Mouse (Mus musculus): ENCODE measurements around the gene Mrps18b. TPM values are rescaled to one million over a fixed set of nuclear protein-coding genes. Genes with fewer than 3 reads are reported as not detected.

Gene Mrps18b
- polyA plus RNA-seq, 2 experiments, result 51.6 to 74.1 TPM

DNA sequence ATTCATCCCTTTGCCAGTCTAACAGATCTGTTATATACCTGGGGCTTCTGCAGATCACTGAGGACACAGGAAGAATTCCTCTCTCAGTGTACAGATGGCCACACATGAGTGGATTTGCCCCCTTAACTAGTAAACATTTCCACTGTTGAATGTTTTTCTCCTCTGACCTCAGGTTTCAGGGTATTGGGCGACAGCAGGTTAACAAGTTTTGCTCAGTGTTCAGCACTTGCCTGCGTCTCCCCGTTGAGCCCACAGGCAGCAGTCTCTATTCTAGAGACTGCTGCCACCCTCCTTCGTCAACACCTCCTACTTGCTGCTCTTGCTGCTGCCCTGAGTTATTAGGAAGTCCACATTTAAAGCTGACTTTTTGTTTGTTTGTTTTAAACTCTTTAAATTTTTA lies 5.5 kb upstream of the Mrps18b start:
- peaks cover 50% of the 10 kb centered on the region for H3K36me3 ChIP-seq (replicated peaks; ENCODE audit: control insufficient read depth, insufficient read depth, low read depth)
- H3K27me3 ChIP-seq (ENCODE audit: control insufficient read depth, insufficient read depth, low read length), result no peaks in the 10 kb centered on the region
- peaks cover 30 to 37% of the 10 kb centered on the region in 2 experiments for H3K4me1 ChIP-seq (replicated peaks; ENCODE audit: control insufficient read depth in 2 of 2, insufficient read depth in 2 of 2, low read length in 1 of 2)
- DNase-seq (ENCODE audit: low read depth in 3 of 3, low spot score in 3 of 3), result no peak
- ATAC-seq (ENCODE audit: insufficient read depth), result no peak
- 84% methylated on average over 4 of the region's 4 CpGs for WGBS (ENCODE audit: insufficient replicate concordance)
- no peak overlapping the region for H3K9ac ChIP-seq (replicated peaks)
- TF ChIP-seq CTCF (IDR thresholded peaks at IDR 0.05; ENCODE audit: low read depth) (no peak), EP300 (IDR thresholded peaks at IDR 0.05; ENCODE audit: low read depth) (no peak)
- no peaks in the 10 kb centered on the region for H3K9me3 ChIP-seq (ENCODE audit: control insufficient read depth, low read length)
- no peak overlapping the region for H3K27ac ChIP-seq
- H3K4me3 ChIP-seq (ENCODE audit: insufficient read depth in 1 of 2, low read depth in 2 of 2, low read length in 2 of 2), result no peak overlapping the region
- H3K4me2 ChIP-seq (ENCODE audit: low read depth), result no peak overlapping the region

- peak overlapping the region; percentile 100; the same call in 1 of the 2 replicates for H3K9ac ChIP-seq (replicated peaks)
- no peaks in the 10 kb centered on the region for H3K9me3 ChIP-seq (ENCODE audit: control insufficient read depth, low read length)
- ATAC-seq (ENCODE audit: insufficient read depth), result no peak
- 73% methylated on average over 5 of the region's 5 CpGs for WGBS (ENCODE audit: insufficient replicate concordance)
- TF ChIP-seq EP300 (IDR thresholded peaks at IDR 0.05; ENCODE audit: low read depth) (no peak), CTCF (IDR thresholded peaks at IDR 0.05; ENCODE audit: low read depth) (peak; percentile 63)
- H3K27me3 ChIP-seq (ENCODE audit: control insufficient read depth, insufficient read depth, low read length), result no peaks in the 10 kb centered on the region
- peaks cover 24 to 30% of the 10 kb centered on the region in 2 experiments for H3K4me1 ChIP-seq (replicated peaks; ENCODE audit: control insufficient read depth in 2 of 2, insufficient read depth in 2 of 2, low read length in 1 of 2)
- peaks cover 43% of the 10 kb centered on the region for H3K36me3 ChIP-seq (replicated peaks; ENCODE audit: control insufficient read depth, insufficient read depth, low read depth)
- peak overlapping the region; percentile 97 for H3K27ac ChIP-seq
- peak overlapping the region; percentile 96 for H3K4me2 ChIP-seq (ENCODE audit: low read depth)
- H3K4me3 ChIP-seq (ENCODE audit: insufficient read depth in 1 of 2, low read depth in 2 of 2, low read length in 2 of 2), result no peak overlapping the region; a peak in 1 of 4 replicates
- no peak for DNase-seq (ENCODE audit: low read depth in 3 of 3, low spot score in 3 of 3)
Measured at GRCm38 (mm10) chr17:35920862-35921562, 4.8 kb upstream of the Mrps18b start.

DNA sequence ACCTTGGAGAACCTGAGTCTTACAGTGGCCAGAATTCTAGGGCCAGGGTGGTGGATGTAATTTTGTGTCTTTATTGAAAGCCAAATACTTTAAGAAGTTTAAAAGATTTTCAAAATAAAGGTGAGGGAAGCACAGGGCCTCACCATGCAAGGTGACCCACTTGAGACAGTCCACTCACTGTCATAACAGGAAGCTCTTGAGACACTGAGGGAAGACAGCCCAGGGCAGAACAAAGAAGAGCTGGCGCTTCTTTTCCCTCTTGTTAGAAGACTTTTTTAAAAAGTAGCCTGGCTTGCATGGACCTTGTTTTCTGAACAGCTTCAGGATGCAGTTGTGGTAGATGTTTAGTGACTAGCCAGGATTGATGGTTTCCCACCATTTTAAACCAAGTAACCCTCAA lies 4.2 kb upstream of the Mrps18b start:
- DNase-seq (ENCODE audit: low read depth in 3 of 3, low spot score in 3 of 3) (no peak), ATAC-seq (ENCODE audit: insufficient read depth) (no peak)
- peaks cover 23 to 30% of the 10 kb centered on the region in 2 experiments for H3K4me1 ChIP-seq (replicated peaks; ENCODE audit: control insufficient read depth in 2 of 2, insufficient read depth in 2 of 2, low read length in 1 of 2)
- 57% methylated on average over 1 of the region's 1 CpGs for WGBS (ENCODE audit: insufficient replicate concordance)
- TF ChIP-seq CTCF (IDR thresholded peaks at IDR 0.05; ENCODE audit: low read depth) (no peak), EP300 (IDR thresholded peaks at IDR 0.05; ENCODE audit: low read depth) (no peak)
- peak overlapping the region; percentile 100 for H3K9ac ChIP-seq (replicated peaks)
- H3K4me3 ChIP-seq (ENCODE audit: insufficient read depth in 1 of 2, low read depth in 2 of 2, low read length in 2 of 2), result peak overlapping the region in 1 of 2 experiments; percentile 88; a peak in 2 of 4 replicates
- H3K27me3 ChIP-seq (ENCODE audit: control insufficient read depth, insufficient read depth, low read length), result no peaks in the 10 kb centered on the region
- H3K27ac ChIP-seq, result peak overlapping the region; percentile 97
- peak overlapping the region; percentile 96 for H3K4me2 ChIP-seq (ENCODE audit: low read depth)
- H3K9me3 ChIP-seq (ENCODE audit: control insufficient read depth, low read length), result no peaks in the 10 kb centered on the region
- H3K36me3 ChIP-seq (replicated peaks; ENCODE audit: control insufficient read depth, insufficient read depth, low read depth), result peaks cover 37% of the 10 kb centered on the region

DNA sequence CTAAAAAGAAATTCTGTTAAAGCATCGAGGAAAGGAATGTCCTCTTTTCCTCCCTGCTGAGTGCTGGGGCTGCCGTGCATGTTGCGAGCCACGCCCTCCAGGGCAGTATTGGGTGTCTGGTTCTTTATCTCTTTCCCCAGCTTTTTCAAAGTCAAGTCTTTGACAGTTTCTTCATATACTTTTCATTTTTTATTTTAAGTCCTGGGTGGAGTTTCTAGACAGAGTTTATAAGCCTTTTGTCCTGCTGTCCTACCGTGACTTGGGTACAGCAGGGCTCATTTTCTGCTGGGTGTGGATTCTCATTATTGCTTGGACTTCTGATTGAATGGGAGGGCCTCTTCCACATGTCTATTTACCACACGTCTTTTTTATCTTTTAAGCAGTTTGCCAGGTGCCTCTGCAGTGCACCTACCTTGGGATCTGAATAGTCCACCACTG lies 3.7 kb upstream of the Mrps18b start:
- peak; percentile 19; the same call in 1 of the 2 replicates for ATAC-seq (ENCODE audit: insufficient read depth)
- Histone ChIP-seq H3K4me2 (ENCODE audit: low read depth) (peak overlapping the region; percentile 96), H3K27me3 (ENCODE audit: control insufficient read depth, insufficient read depth, low read length) (no peaks in the 10 kb centered on the region), H3K4me1 (replicated peaks; ENCODE audit: control insufficient read depth in 2 of 2, insufficient read depth in 2 of 2, low read length in 1 of 2) (peaks cover 20 to 28% of the 10 kb centered on the region in 2 experiments), H3K9me3 (ENCODE audit: control insufficient read depth, low read length) (no peaks in the 10 kb centered on the region), H3K36me3 (replicated peaks; ENCODE audit: control insufficient read depth, insufficient read depth, low read depth) (peaks cover 32% of the 10 kb centered on the region), H3K9ac (replicated peaks) (peak overlapping the region; percentile 100), H3K27ac (peak overlapping the region; percentile 97), H3K4me3 (ENCODE audit: insufficient read depth in 1 of 2, low read depth in 2 of 2, low read length in 2 of 2) (peak overlapping the region; percentile 68 to 88)
- WGBS (ENCODE audit: insufficient replicate concordance), result 6% methylated on average over 6 of the region's 6 CpGs
- peak in 2 of 3 experiments; percentile 72 to 76 for DNase-seq (ENCODE audit: low read depth in 3 of 3, low spot score in 3 of 3)
- TF ChIP-seq CTCF (IDR thresholded peaks at IDR 0.05; ENCODE audit: low read depth) (no peak), EP300 (IDR thresholded peaks at IDR 0.05; ENCODE audit: low read depth) (peak; percentile 47)

DNA sequence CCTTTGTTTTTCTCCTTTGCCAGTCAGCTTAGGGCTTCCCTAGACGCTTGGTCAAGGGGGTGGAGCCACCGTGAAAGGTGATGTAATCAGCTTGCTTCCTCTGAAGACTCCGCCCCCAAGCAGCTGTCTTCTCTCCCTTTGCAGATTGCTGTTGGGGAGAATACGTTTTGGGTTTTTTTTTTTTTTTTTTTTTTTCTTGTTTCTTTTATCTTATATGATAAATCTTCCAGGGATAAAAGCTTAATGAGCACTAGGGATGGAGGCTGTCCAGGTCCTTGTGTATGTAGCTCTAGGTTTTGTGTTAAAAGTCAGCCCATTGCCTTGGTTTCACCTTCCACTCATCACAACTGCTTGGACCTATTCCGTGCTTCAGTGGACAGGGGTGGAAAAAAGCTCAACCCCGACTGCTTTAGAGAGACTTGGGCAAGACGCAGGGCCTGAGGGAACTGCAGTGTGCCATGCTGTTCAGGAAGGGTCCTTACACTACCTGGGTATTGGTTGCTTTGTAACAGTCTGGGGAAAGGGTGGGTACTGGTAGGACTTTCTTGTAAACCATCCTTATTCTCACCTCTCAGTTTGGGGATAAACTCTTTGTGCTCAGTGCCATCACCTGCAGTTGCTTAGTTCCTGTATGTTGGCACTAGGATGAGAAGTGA lies 3.0 kb upstream of the Mrps18b start:
- no peaks in the 10 kb centered on the region for H3K27me3 ChIP-seq (ENCODE audit: control insufficient read depth, insufficient read depth, low read length)
- peak overlapping the region; percentile 100 for H3K9ac ChIP-seq (replicated peaks)
- TF ChIP-seq CTCF (IDR thresholded peaks at IDR 0.05; ENCODE audit: low read depth) (no peak), EP300 (IDR thresholded peaks at IDR 0.05; ENCODE audit: low read depth) (no peak)
- ATAC-seq (ENCODE audit: insufficient read depth) (peak; percentile 22), DNase-seq (ENCODE audit: low read depth in 3 of 3, low spot score in 3 of 3) (peak; percentile 98 to 99 (median 98))
- no peaks in the 10 kb centered on the region for H3K9me3 ChIP-seq (ENCODE audit: control insufficient read depth, low read length)
- WGBS (ENCODE audit: insufficient replicate concordance), result 8% methylated on average over 7 of the region's 7 CpGs
- H3K4me1 ChIP-seq (replicated peaks; ENCODE audit: control insufficient read depth in 2 of 2, insufficient read depth in 2 of 2, low read length in 1 of 2), result peaks cover 22 to 29% of the 10 kb centered on the region in 2 experiments
- peak overlapping the region; percentile 86 to 88 for H3K4me3 ChIP-seq (ENCODE audit: insufficient read depth in 1 of 2, low read depth in 2 of 2, low read length in 2 of 2)
- H3K36me3 ChIP-seq (replicated peaks; ENCODE audit: control insufficient read depth, insufficient read depth, low read depth), result peaks cover 27% of the 10 kb centered on the region
- H3K27ac ChIP-seq, result peak overlapping the region; percentile 97
- peak overlapping the region; percentile 96 for H3K4me2 ChIP-seq (ENCODE audit: low read depth)
